ENCODE assay signal across 8 mouse cellular contexts in genomic region chr11:20603066-20603812, GRCm38 (mm10).
DNase-seq lines count a peak whose midpoint lies in the region; ATAC-seq lines count a peak whose summit lies in the region.
"Had no signal": no experiment of that assay in that cellular context is flagged by ENCODE, and none has a peak within 500 bp of the region (broad histone marks: within the 10 kb centered on the region; RNA-seq: fewer than 3 reads in every experiment).

No protein-coding gene starts in this region.

- H3K4me2 ChIP-seq in heart, embryonic 12.5 days = peak overlapping the region; percentile 49
- no peak overlapping the region for H3K4me2 ChIP-seq in neural tube, embryonic 11.5 days (ENCODE audit: low read depth)
- H3K4me2 ChIP-seq: liver, embryonic 13.5 days had no signal

- WGBS in heart, embryonic 12.5 days = 40% methylated on average over 24 of the region's 24 CpGs
- WGBS in neural tube, embryonic 11.5 days = 35% methylated on average over 24 of the region's 24 CpGs

- no peaks in the 10 kb centered on the region for H3K9me3 ChIP-seq in heart, embryonic 12.5 days (replicated peaks)
- no peaks in the 10 kb centered on the region for H3K9me3 ChIP-seq in neural tube, embryonic 11.5 days (ENCODE audit: control insufficient read depth, low read length)
- H3K9me3 ChIP-seq: liver, embryonic 13.5 days had no signal

- peak; percentile 39 for DNase-seq in Muller cell, postnatal 12 days (ENCODE audit: inconsistent ontology term)
- peak; percentile 22 for DNase-seq in brain, embryonic 18.5 days (ENCODE audit: low read depth, low spot score)
- peak; percentile 43 for DNase-seq in layer of hippocampus, adult 9-11 months
- DNase-seq in neural tube, embryonic 11.5 days (ENCODE audit: low spot score) = peak; percentile 80
- DNase-seq in urinary bladder, postnatal 14 days (ENCODE audit: low spot score) = no peak
- no peak for DNase-seq in thymus, postnatal 25 days
- DNase-seq: liver, embryonic 13.5 days had no signal

- no peaks in the 10 kb centered on the region for H3K36me3 ChIP-seq in heart, embryonic 12.5 days
- H3K36me3 ChIP-seq in neural tube, embryonic 11.5 days (ENCODE audit: control insufficient read depth, insufficient read depth, low read length) = no peaks in the 10 kb centered on the region
- H3K36me3 ChIP-seq: liver, embryonic 13.5 days had no signal

- H3K4me3 ChIP-seq in heart, embryonic 12.5 days = no peak overlapping the region
- no peak overlapping the region for H3K4me3 ChIP-seq in neural tube, embryonic 11.5 days (ENCODE audit: low read depth, low read length)
- H3K4me3 ChIP-seq: liver, embryonic 13.5 days had no signal

- H3K27ac ChIP-seq in heart, embryonic 12.5 days (ENCODE audit: poor library complexity, severe bottlenecking) = peak overlapping the region; percentile 65
- peak overlapping the region; percentile 54; the same call in 1 of the 2 replicates for H3K27ac ChIP-seq in neural tube, embryonic 11.5 days (ENCODE audit: low read depth, low read length)
- H3K27ac ChIP-seq: liver, embryonic 13.5 days had no signal

- H3K9ac ChIP-seq in heart, embryonic 12.5 days = 0 out of 2 replicates have a peak overlapping the region, but pooled peaks have one; percentile 6
- no peak overlapping the region for H3K9ac ChIP-seq in neural tube, embryonic 11.5 days (ENCODE audit: low read length)
- H3K9ac ChIP-seq: liver, embryonic 13.5 days had no signal

- H3K4me1 ChIP-seq in heart, embryonic 12.5 days (replicated peaks) = peaks cover 26% of the 10 kb centered on the region
- H3K4me1 ChIP-seq in neural tube, embryonic 11.5 days (ENCODE audit: control insufficient read depth, insufficient read depth, low read length) = peaks cover 9% of the 10 kb centered on the region

- ATAC-seq in heart, embryonic 12.5 days (ENCODE audit: insufficient number of reproducible peaks, low FRiP score) = no peak
- ATAC-seq in neural tube, embryonic 11.5 days (ENCODE audit: insufficient read depth, low FRiP score, low TSS enrichment) = peak; percentile 88

- H3K27me3 ChIP-seq in heart, embryonic 12.5 days (replicated peaks) = no peaks in the 10 kb centered on the region
- no peaks in the 10 kb centered on the region for H3K27me3 ChIP-seq in neural tube, embryonic 11.5 days (ENCODE audit: control insufficient read depth, insufficient read depth, low read length)
- H3K27me3 ChIP-seq: liver, embryonic 13.5 days had no signal

Comparison
In these comparisons a context has a peak if more than half of its experiments do, and no peak if none do; other contexts are left out.
1. DNase-seq: peak in Muller cell, postnatal 12 days (single experiment), brain, embryonic 18.5 days (single experiment), layer of hippocampus, adult 9-11 months (single experiment) and neural tube, embryonic 11.5 days (single experiment); none in urinary bladder, postnatal 14 days (single experiment) and thymus, postnatal 25 days (single experiment).